Mouse (Mus musculus): ENCODE measurements around the gene Commd3. TPM values are rescaled to one million over a fixed set of nuclear protein-coding genes. Genes with fewer than 3 reads are reported as not detected.

Commd3 gene
- polyA plus RNA-seq, 1 experiment: 141 TPM

- Histone ChIP-seq H3ac (ENCODE audit: control insufficient read depth, insufficient read length, low read depth) (peak overlapping the region; percentile 62), H3K27me3 (ENCODE audit: control insufficient read depth, insufficient read depth, insufficient read length) (no peaks in the 10 kb centered on the region), H3K79me2 (ENCODE audit: control insufficient read depth, insufficient read depth) (peaks cover 64% of the 10 kb centered on the region), H3K4me3 (ENCODE audit: insufficient read depth, poor library complexity, severe bottlenecking) (peak overlapping the region; percentile 74), H3K36me3 (ENCODE audit: control insufficient read depth, insufficient read depth) (peaks cover 7% of the 10 kb centered on the region), H3K79me3 (ENCODE audit: low read depth) (peaks cover 47% of the 10 kb centered on the region)
- TF ChIP-seq CTCF (IDR thresholded peaks at IDR 0.05; ENCODE audit: control insufficient read depth, insufficient read depth, insufficient read length) (peak; percentile 62), MAX (IDR thresholded peaks at IDR 0.05) (no peak), USF1 (IDR thresholded peaks at IDR 0.05; ENCODE audit: low read depth) (peak; percentile 39), MYOD1 (IDR thresholded peaks at IDR 0.05; ENCODE audit: control insufficient read depth, insufficient read length, low read depth) (no peak), CEBPB (IDR thresholded peaks at IDR 0.05; ENCODE audit: low read depth) (no peak), MYOG (IDR thresholded peaks at IDR 0.05; ENCODE audit: control insufficient read depth, extremely low read depth, insufficient read length) (no peak), FOSL1 (IDR thresholded peaks at IDR 0.05; ENCODE audit: insufficient read depth, low read length, poor library complexity, severe bottlenecking) (no peak)
These were observed 4.3 kb downstream of the Commd3 start for GRCm38 (mm10) chr2:18676457-18676935.

DNA sequence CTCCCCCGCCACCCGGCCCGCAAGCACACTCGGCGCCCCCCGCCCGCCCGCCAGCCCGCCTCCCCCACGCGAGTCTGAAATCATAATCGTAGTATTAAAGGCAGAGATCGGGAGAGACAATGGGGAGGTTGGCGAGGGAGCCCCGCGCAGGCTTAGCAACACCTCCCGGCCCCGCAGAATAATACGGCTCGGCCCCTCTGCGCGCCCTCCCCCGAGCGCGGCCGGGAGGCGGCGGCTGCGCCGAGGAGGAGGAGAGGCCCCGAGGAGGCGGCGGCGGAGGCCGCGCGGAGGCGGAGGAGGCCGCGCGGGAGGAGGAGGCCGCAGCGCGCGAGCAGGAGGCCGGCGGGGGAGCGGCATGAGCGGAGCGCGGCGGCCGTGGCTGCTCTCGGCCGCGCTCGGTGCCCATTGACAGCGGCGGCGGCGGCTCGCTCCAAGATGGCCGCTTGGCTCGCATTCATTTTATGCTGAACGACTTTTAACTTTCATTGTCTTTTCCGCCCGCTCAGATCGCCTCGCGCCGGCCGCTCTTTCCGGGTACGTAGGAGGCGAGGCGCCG is 4.8 kb downstream of the Commd3 start, which contains the start of gene Bmi1:
Bmi1 (plus strand) TSS at position 83 of the 556 bp plus-strand sequence.
- Histone ChIP-seq H3K79me2 (ENCODE audit: control insufficient read depth, insufficient read depth) (peaks cover 65% of the 10 kb centered on the region), H3K79me3 (ENCODE audit: low read depth) (peaks cover 48% of the 10 kb centered on the region), H3K27me3 (ENCODE audit: control insufficient read depth, insufficient read depth, insufficient read length) (no peaks in the 10 kb centered on the region), H3K36me3 (ENCODE audit: control insufficient read depth, insufficient read depth) (peaks cover 12% of the 10 kb centered on the region), H3ac (ENCODE audit: control insufficient read depth, insufficient read length, low read depth) (peak within 1 kb of the TSS; percentile 77), H3K4me3 (ENCODE audit: insufficient read depth, poor library complexity, severe bottlenecking) (peak within 1 kb of the TSS; percentile 74)
- no peak for TF ChIP-seq CTCF (IDR thresholded peaks at IDR 0.05; ENCODE audit: control insufficient read depth, insufficient read depth, insufficient read length)
- no peak for TF ChIP-seq MYOG (IDR thresholded peaks at IDR 0.05; ENCODE audit: control insufficient read depth, extremely low read depth, insufficient read length)
- TF ChIP-seq MAX (IDR thresholded peaks at IDR 0.05): no peak
- TF ChIP-seq FOSL1 (IDR thresholded peaks at IDR 0.05; ENCODE audit: insufficient read depth, low read length, poor library complexity, severe bottlenecking): no peak
- TF ChIP-seq MYOD1 (IDR thresholded peaks at IDR 0.05; ENCODE audit: control insufficient read depth, insufficient read length, low read depth): no peak
- TF ChIP-seq CEBPB (IDR thresholded peaks at IDR 0.05; ENCODE audit: low read depth): no peak
- no peak for TF ChIP-seq USF1 (IDR thresholded peaks at IDR 0.05; ENCODE audit: low read depth)

DNA sequence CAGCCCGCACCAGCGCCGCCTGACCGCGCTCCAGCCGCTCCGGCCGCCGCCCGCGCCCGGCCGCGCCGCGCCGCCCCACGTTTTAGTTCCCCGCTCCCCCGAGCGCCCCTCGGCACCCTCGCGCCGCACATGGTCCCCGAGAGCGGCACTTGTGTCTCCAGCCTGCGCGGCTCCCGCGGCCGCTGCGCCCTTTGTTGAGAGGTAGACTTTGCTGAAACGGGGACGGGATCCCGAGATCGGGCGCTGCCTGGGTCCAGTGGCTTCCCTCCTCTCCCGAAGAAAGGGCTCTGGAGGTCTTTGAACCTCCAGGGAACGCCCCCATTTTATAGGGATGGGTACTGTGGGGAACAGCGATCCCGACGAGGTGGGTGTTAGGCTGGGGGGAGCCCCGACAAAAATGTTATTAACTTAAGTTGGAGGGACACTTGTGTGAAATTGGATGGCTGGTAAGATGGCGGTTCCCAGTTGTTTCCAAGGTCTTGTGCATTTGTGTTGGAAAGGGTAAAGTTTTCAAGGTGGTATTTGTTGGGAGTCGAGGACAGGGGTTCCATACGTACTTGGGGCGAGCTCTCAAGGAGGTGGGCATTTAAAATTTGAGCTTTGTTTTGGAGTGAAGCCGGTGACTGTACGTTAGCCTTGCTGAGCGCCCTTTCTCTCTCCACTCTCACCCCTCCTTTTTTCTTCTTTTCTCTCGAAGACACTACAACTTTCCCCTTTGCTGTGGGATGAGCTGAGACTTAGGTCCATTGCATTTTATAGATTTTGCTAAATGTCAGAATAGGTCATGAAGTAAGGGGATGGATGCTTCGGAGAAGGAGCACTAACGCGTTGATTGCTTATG is 5.7 kb downstream of the Commd3 start:
- peak overlapping the region; percentile 77 for H3ac ChIP-seq (ENCODE audit: control insufficient read depth, insufficient read length, low read depth)
- H3K79me2 ChIP-seq (ENCODE audit: control insufficient read depth, insufficient read depth): peaks cover 58% of the 10 kb centered on the region
- peaks cover 46% of the 10 kb centered on the region for H3K79me3 ChIP-seq (ENCODE audit: low read depth)
- H3K27me3 ChIP-seq (ENCODE audit: control insufficient read depth, insufficient read depth, insufficient read length): no peaks in the 10 kb centered on the region
- H3K4me3 ChIP-seq (ENCODE audit: insufficient read depth, poor library complexity, severe bottlenecking): peak overlapping the region; percentile 74
- peaks cover 20% of the 10 kb centered on the region for H3K36me3 ChIP-seq (ENCODE audit: control insufficient read depth, insufficient read depth)
- TF ChIP-seq MYOG (IDR thresholded peaks at IDR 0.05; ENCODE audit: control insufficient read depth, extremely low read depth, insufficient read length) (no peak), MYOD1 (IDR thresholded peaks at IDR 0.05; ENCODE audit: control insufficient read depth, insufficient read length, low read depth) (no peak), CEBPB (IDR thresholded peaks at IDR 0.05; ENCODE audit: low read depth) (no peak), CTCF (IDR thresholded peaks at IDR 0.05; ENCODE audit: control insufficient read depth, insufficient read depth, insufficient read length) (no peak), USF1 (IDR thresholded peaks at IDR 0.05; ENCODE audit: low read depth) (no peak), FOSL1 (IDR thresholded peaks at IDR 0.05; ENCODE audit: insufficient read depth, low read length, poor library complexity, severe bottlenecking) (no peak), MAX (IDR thresholded peaks at IDR 0.05) (no peak)

DNA sequence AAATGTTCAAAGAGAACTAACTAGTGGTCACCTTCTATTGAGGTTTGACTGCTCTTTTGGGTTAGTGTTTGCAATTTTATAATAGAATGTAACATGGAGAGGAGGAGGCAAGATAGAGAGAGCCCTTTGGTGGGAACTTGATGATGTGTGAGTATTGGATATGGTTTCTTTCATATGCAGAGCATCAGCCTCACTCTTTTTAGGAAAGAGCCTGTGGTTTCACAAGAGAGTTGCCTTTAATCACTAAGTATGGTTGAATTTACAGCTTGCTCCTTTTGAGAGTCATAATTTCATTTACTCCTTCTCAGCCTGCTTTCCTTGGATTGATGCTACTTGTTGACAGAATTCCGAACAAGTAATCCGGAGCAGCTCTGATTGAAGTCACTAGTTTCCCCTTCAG is 7.5 kb downstream of the Commd3 start:
- Histone ChIP-seq H3K36me3 (ENCODE audit: control insufficient read depth, insufficient read depth) (peaks cover 36% of the 10 kb centered on the region), H3ac (ENCODE audit: control insufficient read depth, insufficient read length, low read depth) (no peak overlapping the region)
- TF ChIP-seq FOSL1 (IDR thresholded peaks at IDR 0.05; ENCODE audit: insufficient read depth, low read length, poor library complexity, severe bottlenecking) (no peak), MYOG (IDR thresholded peaks at IDR 0.05; ENCODE audit: control insufficient read depth, extremely low read depth, insufficient read length) (no peak), CTCF (IDR thresholded peaks at IDR 0.05; ENCODE audit: control insufficient read depth, insufficient read depth, insufficient read length) (no peak), USF1 (IDR thresholded peaks at IDR 0.05; ENCODE audit: low read depth) (no peak), MYOD1 (IDR thresholded peaks at IDR 0.05; ENCODE audit: control insufficient read depth, insufficient read length, low read depth) (no peak), MAX (IDR thresholded peaks at IDR 0.05) (no peak), CEBPB (IDR thresholded peaks at IDR 0.05; ENCODE audit: low read depth) (no peak)

DNA sequence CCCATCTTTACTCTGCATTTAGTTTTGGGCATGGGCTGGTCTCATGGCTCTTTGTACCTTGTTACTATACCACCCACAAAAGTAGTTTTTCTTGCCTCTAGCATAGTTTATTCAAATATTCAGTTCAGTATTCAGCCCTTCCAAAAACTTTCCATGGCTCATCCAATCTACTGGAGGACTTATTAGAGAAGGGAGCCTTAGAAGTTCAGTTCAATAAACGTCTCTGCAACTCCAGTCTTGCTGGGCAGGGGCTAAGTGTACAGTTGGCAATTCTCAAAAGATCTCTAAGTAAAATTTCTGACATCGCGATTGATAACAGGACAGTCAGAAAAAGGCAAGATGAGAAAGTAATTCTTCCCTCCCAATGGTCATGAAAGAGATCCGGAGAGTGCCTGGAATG is 8.3 kb downstream of the Commd3 start:
- H3K79me2 ChIP-seq (ENCODE audit: control insufficient read depth, insufficient read depth): peaks cover 42% of the 10 kb centered on the region
- TF ChIP-seq CTCF (IDR thresholded peaks at IDR 0.05; ENCODE audit: control insufficient read depth, insufficient read depth, insufficient read length): no peak
- TF ChIP-seq MYOG (IDR thresholded peaks at IDR 0.05; ENCODE audit: control insufficient read depth, extremely low read depth, insufficient read length): no peak
- TF ChIP-seq USF1 (IDR thresholded peaks at IDR 0.05; ENCODE audit: low read depth): no peak
- no peak for TF ChIP-seq MAX (IDR thresholded peaks at IDR 0.05)
- no peak for TF ChIP-seq CEBPB (IDR thresholded peaks at IDR 0.05; ENCODE audit: low read depth)
- TF ChIP-seq FOSL1 (IDR thresholded peaks at IDR 0.05; ENCODE audit: insufficient read depth, low read length, poor library complexity, severe bottlenecking): no peak
- no peak overlapping the region for H3ac ChIP-seq (ENCODE audit: control insufficient read depth, insufficient read length, low read depth)
- peaks cover 36% of the 10 kb centered on the region for H3K79me3 ChIP-seq (ENCODE audit: low read depth)
- peaks cover 40% of the 10 kb centered on the region for H3K36me3 ChIP-seq (ENCODE audit: control insufficient read depth, insufficient read depth)
- no peaks in the 10 kb centered on the region for H3K27me3 ChIP-seq (ENCODE audit: control insufficient read depth, insufficient read depth, insufficient read length)
- no peak overlapping the region for H3K4me3 ChIP-seq (ENCODE audit: insufficient read depth, poor library complexity, severe bottlenecking)

More for the DNA sequence above, 7.5 kb downstream of the Commd3 start:
- Histone ChIP-seq H3K4me3 (ENCODE audit: insufficient read depth, poor library complexity, severe bottlenecking) (no peak overlapping the region), H3K79me3 (ENCODE audit: low read depth) (peaks cover 36% of the 10 kb centered on the region), H3K27me3 (ENCODE audit: control insufficient read depth, insufficient read depth, insufficient read length) (no peaks in the 10 kb centered on the region), H3K79me2 (ENCODE audit: control insufficient read depth, insufficient read depth) (peaks cover 42% of the 10 kb centered on the region)

All from C2C12 (cell line).